ENCODE assay signal across 9 mouse cellular contexts in genomic region chr8:113848653-113849135, GRCm38 (mm10). TPM values are rescaled to one million over a fixed set of nuclear protein-coding genes. Genes with fewer than 3 reads are reported as not detected.
DNase-seq lines count a peak whose midpoint lies in the region; ATAC-seq lines count a peak whose summit lies in the region.
"Had no signal": no experiment of that assay in that cellular context is flagged by ENCODE, and none has a peak within 500 bp of the region (broad histone marks: within the 10 kb centered on the region; RNA-seq: fewer than 3 reads in every experiment).

Gene Adamts18 (minus strand): TSS chr8:113848738.

- intact Hi-C loops in heart, postnatal 25 days (cut with DNase I), result no loop called here

- H3K9ac ChIP-seq in heart, embryonic 13.5 days, result peak within 1 kb of the TSS; percentile 51
- H3K9ac ChIP-seq in intestine, embryonic 14.5 days (ENCODE audit: low read length), result no peak within 1 kb of the TSS

- no peak within 1 kb of the TSS for H3K27ac ChIP-seq in heart, embryonic 13.5 days (replicated peaks)
- H3K27ac ChIP-seq in intestine, embryonic 14.5 days (ENCODE audit: low read depth), result no peak within 1 kb of the TSS
- H3K27ac ChIP-seq in midbrain, embryonic 10.5 days (replicated peaks), result peak within 1 kb of the TSS; percentile 75

- peaks cover 16% of the 10 kb centered on the region for H3K4me1 ChIP-seq in heart, embryonic 13.5 days
- peaks cover 19% of the 10 kb centered on the region; the same call in 1 of the 2 replicates for H3K4me1 ChIP-seq in intestine, embryonic 14.5 days (replicated peaks; ENCODE audit: control insufficient read depth, insufficient read depth, low read length)
- H3K4me1 ChIP-seq in midbrain, embryonic 10.5 days, result peaks cover 17% of the 10 kb centered on the region

- H3K4me2 ChIP-seq in heart, embryonic 13.5 days, result peak within 1 kb of the TSS; percentile 88
- H3K4me2 ChIP-seq in intestine, embryonic 14.5 days (ENCODE audit: low read length), result peak within 1 kb of the TSS; percentile 98

- H3K36me3 ChIP-seq in heart, embryonic 13.5 days, result no peaks in the 10 kb centered on the region
- no peaks in the 10 kb centered on the region for H3K36me3 ChIP-seq in intestine, embryonic 14.5 days (ENCODE audit: control insufficient read depth, insufficient read depth, low read length)
- no peaks in the 10 kb centered on the region for H3K36me3 ChIP-seq in midbrain, embryonic 10.5 days

- ATAC-seq in heart, embryonic 13.5 days (ENCODE audit: extremely low read depth, insufficient number of reproducible peaks, low FRiP score, low TSS enrichment), result no peak
- ATAC-seq in intestine, embryonic 14.5 days (replicated peaks; ENCODE audit: low FRiP score, low TSS enrichment, low read depth), result peak; percentile 78

- no peak for DNase-seq in heart, postnatal 25 days (ENCODE audit: low spot score)
- peak; percentile 66 for DNase-seq in R1 (ENCODE audit: low read depth, low spot score)
- DNase-seq in embryo, embryonic 11.5 days (ENCODE audit: low read depth, low spot score), result peak; percentile 26
- peak; percentile 71 for DNase-seq in intestine, embryonic 14.5 days (ENCODE audit: low spot score)
- peak; percentile 58 for DNase-seq in midbrain, embryonic 10.5 days (ENCODE audit: low spot score)
- peak; percentile 73 for DNase-seq in yolk sac, embryonic 10.5 days (ENCODE audit: low spot score)
- no peak for DNase-seq in spleen, postnatal 10 days (ENCODE audit: low spot score in 2 of 2)

- peak within 1 kb of the TSS; percentile 53 for H3K4me3 ChIP-seq in heart, embryonic 13.5 days
- peak within 1 kb of the TSS; percentile 48 for H3K4me3 ChIP-seq in intestine, embryonic 14.5 days (ENCODE audit: low read depth, low read length)
- H3K4me3 ChIP-seq in midbrain, embryonic 10.5 days, result peak within 1 kb of the TSS; percentile 79

- H3K9me3 ChIP-seq in heart, embryonic 13.5 days, result 0 out of 2 replicates have a peak, but pooled peaks cover 6% of the 10 kb centered on the region
- 0 out of 2 replicates have a peak, but pooled peaks cover 6% of the 10 kb centered on the region for H3K9me3 ChIP-seq in intestine, embryonic 14.5 days (ENCODE audit: control insufficient read depth, low read length)
- H3K9me3 ChIP-seq in midbrain, embryonic 10.5 days (replicated peaks), result peaks cover 5% of the 10 kb centered on the region; the same call in 1 of the 2 replicates

- peaks cover 65% of the 10 kb centered on the region for H3K27me3 ChIP-seq in heart, embryonic 13.5 days (replicated peaks)
- peaks cover 34% of the 10 kb centered on the region for H3K27me3 ChIP-seq in intestine, embryonic 14.5 days (replicated peaks; ENCODE audit: control insufficient read depth, insufficient read depth, low read length)
- H3K27me3 ChIP-seq in midbrain, embryonic 10.5 days (ENCODE audit: low read depth, poor library complexity, severe bottlenecking), result peaks cover 54% of the 10 kb centered on the region

- 2% methylated on average over 32 of the region's 32 CpGs for WGBS in heart, embryonic 13.5 days
- 0% methylated on average over 27 of the region's 32 CpGs for WGBS in intestine, embryonic 14.5 days
- under 1% methylated on average over 32 of the region's 32 CpGs for WGBS in midbrain, embryonic 10.5 days

RNA-seq across cellular contexts. Expression of gene Adamts18, which starts in this region (rescaled TPM):
- polyA plus RNA-seq in heart, embryonic 13.5 days (2015; fragmentation: Nextera tagmentation; extraction: Ambion mirVana), result 1.6 and 2.5 TPM in 2 replicates
- not detected for total RNA-seq in heart, postnatal 25 days (2021)
- polyA plus RNA-seq in intestine, embryonic 14.5 days (2014; fragmentation: Nextera tagmentation; extraction: Ambion mirVana), result 0.51 and 0.58 TPM in 2 replicates
- 0.73 and 1.00 TPM in 2 replicates for polyA plus RNA-seq in midbrain, embryonic 10.5 days (2016; fragmentation: Nextera tagmentation; extraction: Ambion mirVana)
- total RNA-seq: hematopoietic stem cell, adult 5-6 weeks had no signal

Comparison
In these comparisons a context has a peak if more than half of its experiments do, and no peak if none do; other contexts are left out.
1. Peak in DNase-seq, ATAC-seq, H3K4me3 ChIP-seq and H3K4me2 ChIP-seq in intestine, embryonic 14.5 days; RNA of the gene not detected or under 1 TPM.
2. Peak in DNase-seq, H3K4me3 ChIP-seq and H3K27ac ChIP-seq in midbrain, embryonic 10.5 days; RNA of the gene not detected or under 1 TPM.
3. DNase-seq: peak in R1 (single experiment), embryo, embryonic 11.5 days (single experiment) and yolk sac, embryonic 10.5 days (single experiment); none in heart, postnatal 25 days (single experiment) and spleen, postnatal 10 days (0 of 2).
4. Peak in every context shown above with its lines, with median percentiles within 50 percentile points of each other: H3K4me3 ChIP-seq.